Mouse (Mus musculus): ENCODE measurements around the gene Tpd52l1.
"Not testable (repeated sequence)": the region's sequence is repeated elsewhere in the genome, so short reads cannot be mapped to it uniquely, and the experiment has no call there.

GRCm38 (mm10) chr10:31388566-31388965, 57.2 kb downstream of the Tpd52l1 start:
- not testable (repeated sequence) for TF ChIP-seq CTCF (IDR thresholded peaks at IDR 0.05; ENCODE audit: borderline replicate concordance, extremely low read depth, insufficient read depth, insufficient read length); POLR2A (IDR thresholded peaks at IDR 0.05; ENCODE audit: borderline replicate concordance, extremely low read depth, insufficient read depth, insufficient read length, poor library complexity, severe bottlenecking)

All from brain, embryonic 14.5 days (tissue).